Mouse (Mus musculus): ENCODE measurements around the gene Rabgap1l. TPM values are rescaled to one million over a fixed set of nuclear protein-coding genes. Genes with fewer than 3 reads are reported as not detected.

Rabgap1l gene
- total RNA-seq, 4 experiments from 2014 or later = 27.9 to 45.9 (median 34.6) TPM

GRCm38 (mm10) chr1:160275248-160275647, 517.8 kb downstream of the Rabgap1l start:
- peak; percentile 13 for DNase-seq

GRCm38 (mm10) chr1:160273133-160273743, 519.8 kb downstream of the Rabgap1l start:
- DNase-seq = no peak

- DNase-seq = no peak
Observed at GRCm38 (mm10) chr1:160271282-160271967, 521.6 kb downstream of the Rabgap1l start.

GRCm38 (mm10) chr1:160268322-160268721, 524.7 kb downstream of the Rabgap1l start:
- DNase-seq = no peak

- no peak for DNase-seq
Observed at GRCm38 (mm10) chr1:160263630-160264346, 529.2 kb downstream of the Rabgap1l start.

- DNase-seq = no peak
Observed at GRCm38 (mm10) chr1:160263053-160263452, 530.0 kb downstream of the Rabgap1l start.

GRCm38 (mm10) chr1:160262415-160262814, 530.6 kb downstream of the Rabgap1l start:
- DNase-seq = no peak

- no peak for DNase-seq
Observed at GRCm38 (mm10) chr1:160261849-160262248, 531.2 kb downstream of the Rabgap1l start.

GRCm38 (mm10) chr1:160260605-160261004, 532.4 kb downstream of the Rabgap1l start:
- DNase-seq = no peak

- DNase-seq = no peak
Observed at GRCm38 (mm10) chr1:160259884-160260283, 533.1 kb downstream of the Rabgap1l start.

- no peak for DNase-seq
Observed at GRCm38 (mm10) chr1:160253108-160253507, 539.9 kb downstream of the Rabgap1l start.

- DNase-seq = no peak
Observed at GRCm38 (mm10) chr1:160251388-160252007, 541.5 kb downstream of the Rabgap1l start.

- no peak for DNase-seq
Observed at GRCm38 (mm10) chr1:160250782-160251181, 542.2 kb downstream of the Rabgap1l start.

- DNase-seq = no peak
Observed at GRCm38 (mm10) chr1:160249786-160250185, 543.2 kb downstream of the Rabgap1l start.

- DNase-seq = no peak
Observed at GRCm38 (mm10) chr1:160247473-160247872, 545.5 kb downstream of the Rabgap1l start.

- no peak for DNase-seq
Observed at GRCm38 (mm10) chr1:160246844-160247243, 546.2 kb downstream of the Rabgap1l start.

- DNase-seq = no peak
Observed at GRCm38 (mm10) chr1:160245954-160246353, 547.1 kb downstream of the Rabgap1l start.

GRCm38 (mm10) chr1:160244689-160245088, 548.3 kb downstream of the Rabgap1l start:
- DNase-seq = no peak

- no peak for DNase-seq
Observed at GRCm38 (mm10) chr1:160240091-160240490, 552.9 kb downstream of the Rabgap1l start.

- no peak for DNase-seq
Observed at GRCm38 (mm10) chr1:160238852-160239443, 554.1 kb downstream of the Rabgap1l start.

- DNase-seq = no peak
Observed at GRCm38 (mm10) chr1:160237981-160238380, 555.0 kb downstream of the Rabgap1l start.

- no peak for DNase-seq
Observed at GRCm38 (mm10) chr1:160233921-160234320, 559.1 kb downstream of the Rabgap1l start.

GRCm38 (mm10) chr1:160232113-160232512, 560.9 kb downstream of the Rabgap1l start:
- DNase-seq = no peak
